Mouse (Mus musculus): ENCODE measurements around the gene Satb1. TPM values are rescaled to one million over a fixed set of nuclear protein-coding genes. Genes with fewer than 3 reads are reported as not detected.

Satb1 gene
- polyA plus RNA-seq, 1 experiment from 2014 or later, result 4.0 TPM

DNA sequence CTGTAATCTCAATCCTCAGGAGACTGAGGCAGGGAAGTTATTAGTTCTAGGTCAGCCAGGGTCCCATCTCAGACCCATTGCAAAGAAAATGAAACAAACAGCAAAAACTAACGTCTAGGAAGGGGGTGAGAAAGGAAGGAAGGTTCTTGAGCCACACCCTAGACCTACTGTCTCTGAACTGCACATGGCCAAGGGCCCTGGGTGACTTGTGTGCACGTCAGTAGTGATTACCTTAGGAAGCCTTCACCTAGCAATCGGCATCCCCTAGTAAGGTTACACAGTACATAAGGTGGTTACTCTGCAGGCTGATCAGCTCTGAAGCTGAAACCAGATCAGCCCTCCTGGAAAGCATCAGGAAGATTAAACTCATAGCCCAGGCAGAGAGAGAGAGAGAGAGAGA, 22.2 kb upstream of the Satb1 start:
- H3K36me3 ChIP-seq (ENCODE audit: control insufficient read depth, insufficient read depth, low read length), result no peaks in the 10 kb centered on the region
- no peak for ATAC-seq (replicated peaks; ENCODE audit: low FRiP score)

DNA sequence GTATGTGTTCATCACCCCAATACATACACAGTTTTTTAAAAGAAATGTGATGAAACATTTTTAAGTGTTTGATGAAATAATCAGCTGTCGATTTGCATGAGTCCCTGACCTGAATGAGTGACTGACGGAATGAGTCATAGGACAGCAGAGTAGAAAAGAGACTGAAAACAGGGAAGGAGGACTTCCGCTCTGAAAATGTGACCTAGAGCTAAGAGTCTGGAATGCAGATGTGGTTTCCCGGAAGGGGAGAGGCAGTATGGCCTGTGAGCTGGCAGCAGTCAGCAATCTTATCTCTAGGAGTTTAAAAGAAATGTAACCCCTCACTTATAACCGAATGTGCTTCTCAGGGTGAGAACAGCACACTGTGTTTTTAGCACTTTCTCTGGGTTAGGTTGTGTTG, 20.9 kb upstream of the Satb1 start:
- no peak for ATAC-seq (replicated peaks; ENCODE audit: low FRiP score)
- DNase-seq (ENCODE audit: low spot score), result no peak
- H3K4me3 ChIP-seq (ENCODE audit: low read depth, low read length), result no peak overlapping the region
- no peaks in the 10 kb centered on the region for H3K36me3 ChIP-seq (ENCODE audit: control insufficient read depth, insufficient read depth, low read length)
- no peak overlapping the region for H3K9ac ChIP-seq (ENCODE audit: low read depth, low read length)
- H3K27me3 ChIP-seq (replicated peaks; ENCODE audit: control insufficient read depth, insufficient read depth, low read length), result no peaks in the 10 kb centered on the region
- H3K4me1 ChIP-seq (replicated peaks; ENCODE audit: control insufficient read depth, insufficient read depth, low read length), result no peaks in the 10 kb centered on the region
- H3K9me3 ChIP-seq (ENCODE audit: control insufficient read depth, low read length), result no peaks in the 10 kb centered on the region
- H3K4me2 ChIP-seq, result no peak overlapping the region
- 58% methylated on average over 5 of the region's 5 CpGs for WGBS
- no peak overlapping the region for H3K27ac ChIP-seq (ENCODE audit: low read depth, low read length)

More for the DNA sequence above, 22.2 kb upstream of the Satb1 start:
- no peak for DNase-seq (ENCODE audit: low spot score)
- no peaks in the 10 kb centered on the region for H3K27me3 ChIP-seq (replicated peaks; ENCODE audit: control insufficient read depth, insufficient read depth, low read length)
- no peak overlapping the region for H3K9ac ChIP-seq (ENCODE audit: low read depth, low read length)
- H3K4me1 ChIP-seq (replicated peaks; ENCODE audit: control insufficient read depth, insufficient read depth, low read length), result no peaks in the 10 kb centered on the region
- 74% methylated on average over 3 of the region's 3 CpGs for WGBS
- no peaks in the 10 kb centered on the region for H3K9me3 ChIP-seq (ENCODE audit: control insufficient read depth, low read length)
- no peak overlapping the region for H3K4me2 ChIP-seq
- no peak overlapping the region for H3K27ac ChIP-seq (ENCODE audit: low read depth, low read length)
- no peak overlapping the region for H3K4me3 ChIP-seq (ENCODE audit: low read depth, low read length)

DNA sequence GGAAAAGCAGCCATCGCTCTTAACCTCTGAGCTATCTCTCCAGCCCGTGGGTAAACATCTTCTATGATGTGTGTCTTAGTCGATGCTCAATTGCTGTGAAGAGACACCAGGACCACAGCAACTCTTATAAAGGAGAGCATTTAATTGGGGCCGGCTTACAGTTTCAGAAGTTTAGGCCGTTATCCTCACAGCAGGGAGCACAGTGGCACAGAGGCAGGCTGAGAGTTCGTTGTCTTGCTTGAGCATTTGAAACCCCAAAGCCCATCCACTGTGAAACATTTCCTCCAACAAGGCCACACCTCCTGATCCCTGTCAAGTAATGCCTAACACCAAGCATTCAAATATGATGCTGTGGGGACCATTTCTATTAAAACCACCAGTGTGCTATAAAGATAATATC, 7.5 kb upstream of the Satb1 start:
- Histone ChIP-seq H3K9ac (ENCODE audit: low read depth, low read length) (no peak overlapping the region), H3K4me3 (ENCODE audit: low read depth, low read length) (no peak overlapping the region), H3K4me1 (replicated peaks; ENCODE audit: control insufficient read depth, insufficient read depth, low read length) (no peaks in the 10 kb centered on the region), H3K4me2 (no peak overlapping the region), H3K27ac (ENCODE audit: low read depth, low read length) (no peak overlapping the region), H3K36me3 (ENCODE audit: control insufficient read depth, insufficient read depth, low read length) (no peaks in the 10 kb centered on the region), H3K9me3 (ENCODE audit: control insufficient read depth, low read length) (no peaks in the 10 kb centered on the region), H3K27me3 (replicated peaks; ENCODE audit: control insufficient read depth, insufficient read depth, low read length) (no peaks in the 10 kb centered on the region; the same call in 1 of the 2 replicates)
- no peak for ATAC-seq (replicated peaks; ENCODE audit: low FRiP score)
- DNase-seq (ENCODE audit: low spot score), result no peak
- 70% methylated on average over 6 of the region's 6 CpGs for WGBS

DNA sequence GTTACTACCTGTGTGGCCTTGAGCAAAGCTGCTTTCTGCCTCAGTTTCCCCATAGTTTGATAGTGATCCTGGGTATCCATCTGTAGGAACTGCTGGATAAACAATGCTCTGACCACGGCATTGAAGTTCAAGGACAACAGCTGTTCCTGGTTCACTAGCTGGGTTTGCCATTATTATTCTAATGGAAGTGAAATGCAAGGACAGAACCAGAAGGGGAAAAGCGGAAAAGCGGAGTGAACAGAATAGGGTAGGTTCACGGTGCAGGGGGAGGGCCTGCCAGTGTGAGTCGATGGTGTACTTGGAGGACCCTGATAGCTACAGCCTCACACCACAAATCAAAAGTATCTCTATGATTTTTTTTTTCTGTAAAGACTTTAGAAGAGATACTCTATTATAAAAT, 6.4 kb upstream of the Satb1 start:
- H3K36me3 ChIP-seq (ENCODE audit: control insufficient read depth, insufficient read depth, low read length), result no peaks in the 10 kb centered on the region
- WGBS, result 83% methylated on average over 5 of the region's 5 CpGs
- ATAC-seq (replicated peaks; ENCODE audit: low FRiP score) (no peak), DNase-seq (ENCODE audit: low spot score) (no peak)
- H3K9me3 ChIP-seq (ENCODE audit: control insufficient read depth, low read length), result no peaks in the 10 kb centered on the region
- H3K27ac ChIP-seq (ENCODE audit: low read depth, low read length), result no peak overlapping the region
- peaks cover 8% of the 10 kb centered on the region for H3K27me3 ChIP-seq (replicated peaks; ENCODE audit: control insufficient read depth, insufficient read depth, low read length)
- H3K9ac ChIP-seq (ENCODE audit: low read depth, low read length), result no peak overlapping the region
- H3K4me3 ChIP-seq (ENCODE audit: low read depth, low read length), result no peak overlapping the region
- no peaks in the 10 kb centered on the region for H3K4me1 ChIP-seq (replicated peaks; ENCODE audit: control insufficient read depth, insufficient read depth, low read length)
- no peak overlapping the region for H3K4me2 ChIP-seq

DNA sequence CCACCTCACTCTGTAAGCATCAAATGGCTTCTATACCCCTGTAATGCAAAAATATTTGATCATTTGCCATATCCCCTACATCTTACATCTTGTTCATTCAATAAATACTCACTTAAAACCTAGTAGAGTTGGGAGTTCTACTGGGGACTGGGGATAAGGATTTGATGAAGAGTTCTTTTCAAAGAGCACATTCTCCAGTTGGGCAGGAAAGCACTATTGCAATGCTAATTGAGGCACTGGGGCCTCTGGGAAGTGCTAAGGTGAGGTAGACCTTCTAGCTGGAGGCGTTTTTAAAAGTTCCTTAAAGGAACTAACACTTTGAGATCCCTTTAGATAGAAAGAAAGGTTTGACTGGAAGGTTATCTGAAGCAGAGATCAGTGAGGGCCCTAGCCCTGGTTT, 3.8 kb upstream of the Satb1 start:
- no peak for ATAC-seq (replicated peaks; ENCODE audit: low FRiP score)

DNA sequence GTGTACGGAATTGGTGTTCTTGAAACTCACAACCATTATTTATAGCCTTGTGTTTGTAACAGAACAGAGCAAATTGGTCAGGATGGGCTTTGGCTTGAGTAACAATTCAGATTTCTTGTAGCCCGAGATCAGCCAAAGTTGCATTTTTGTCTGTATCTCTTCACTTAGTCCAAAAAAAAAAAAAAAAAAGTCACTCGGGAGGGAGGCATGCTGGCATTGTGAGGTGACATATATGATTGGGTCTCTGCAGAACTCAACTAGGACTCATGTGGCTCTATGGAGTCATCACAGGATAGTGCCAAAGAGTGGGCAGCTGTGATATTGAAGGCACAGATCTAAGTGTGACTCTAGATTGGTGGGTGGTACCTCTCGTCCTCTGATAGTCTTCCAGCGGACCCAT, 3.2 kb upstream of the Satb1 start:
- ATAC-seq (replicated peaks; ENCODE audit: low FRiP score) (no peak), DNase-seq (ENCODE audit: low spot score) (no peak)
- H3K4me2 ChIP-seq, result no peak overlapping the region
- H3K27me3 ChIP-seq (replicated peaks; ENCODE audit: control insufficient read depth, insufficient read depth, low read length), result peaks cover 38% of the 10 kb centered on the region
- H3K9me3 ChIP-seq (ENCODE audit: control insufficient read depth, low read length), result no peaks in the 10 kb centered on the region
- H3K27ac ChIP-seq (ENCODE audit: low read depth, low read length), result no peak overlapping the region
- WGBS, result 81% methylated on average over 5 of the region's 5 CpGs
- H3K9ac ChIP-seq (ENCODE audit: low read depth, low read length), result no peak overlapping the region
- H3K4me1 ChIP-seq (replicated peaks; ENCODE audit: control insufficient read depth, insufficient read depth, low read length), result no peaks in the 10 kb centered on the region
- no peak overlapping the region for H3K4me3 ChIP-seq (ENCODE audit: low read depth, low read length)
- H3K36me3 ChIP-seq (ENCODE audit: control insufficient read depth, insufficient read depth, low read length), result no peaks in the 10 kb centered on the region

More for the DNA sequence above, 3.8 kb upstream of the Satb1 start:
- Histone ChIP-seq H3K36me3 (ENCODE audit: control insufficient read depth, insufficient read depth, low read length) (no peaks in the 10 kb centered on the region), H3K27me3 (replicated peaks; ENCODE audit: control insufficient read depth, insufficient read depth, low read length) (peaks cover 32% of the 10 kb centered on the region), H3K4me1 (replicated peaks; ENCODE audit: control insufficient read depth, insufficient read depth, low read length) (no peaks in the 10 kb centered on the region), H3K4me3 (ENCODE audit: low read depth, low read length) (no peak overlapping the region), H3K27ac (ENCODE audit: low read depth, low read length) (no peak overlapping the region), H3K9me3 (ENCODE audit: control insufficient read depth, low read length) (no peaks in the 10 kb centered on the region), H3K9ac (ENCODE audit: low read depth, low read length) (no peak overlapping the region), H3K4me2 (no peak overlapping the region)
- 38% methylated on average over 1 of the region's 1 CpGs for WGBS
- no peak for DNase-seq (ENCODE audit: low spot score)

DNA sequence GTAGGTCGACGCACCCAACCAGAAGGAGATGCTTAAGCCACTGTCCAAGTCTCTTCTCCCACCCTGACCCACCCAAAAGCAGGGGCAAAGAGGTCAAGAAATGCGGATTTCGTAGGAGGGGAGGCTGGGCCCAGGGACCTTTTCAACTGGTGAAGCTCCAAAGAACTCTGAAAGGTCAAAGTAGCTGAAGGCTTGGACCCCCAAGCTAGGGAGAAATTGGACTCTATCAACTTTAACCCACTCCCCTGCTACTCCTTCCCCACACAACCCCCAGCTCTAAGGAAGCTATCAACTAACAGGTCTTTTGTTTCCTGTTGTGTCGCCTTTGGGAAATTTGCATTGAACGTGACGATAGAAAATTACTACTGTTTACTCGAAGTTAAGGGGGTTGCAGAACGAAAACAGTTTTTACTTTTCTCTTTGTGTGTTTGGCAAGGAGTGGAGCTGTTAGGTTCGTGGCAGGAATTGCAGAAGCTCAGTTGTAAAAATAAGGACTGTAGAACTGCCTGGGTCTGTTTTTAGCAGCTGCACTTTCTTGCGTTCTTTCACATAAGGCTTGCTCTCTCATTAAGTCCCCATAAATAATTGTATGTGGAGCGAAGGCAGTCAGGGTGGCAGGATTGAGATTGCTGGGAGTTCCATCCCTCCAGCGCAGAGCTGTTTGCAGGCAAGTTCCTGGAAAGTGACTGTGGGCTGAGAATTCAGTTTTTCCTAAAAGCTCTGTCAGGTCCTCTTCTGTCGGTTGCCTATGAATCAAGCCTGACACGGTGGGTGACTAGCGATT, 680 bp upstream of the Satb1 start:
- no peaks in the 10 kb centered on the region for H3K9me3 ChIP-seq (ENCODE audit: control insufficient read depth, low read length)
- ATAC-seq (replicated peaks; ENCODE audit: low FRiP score), result no peak
- peaks cover 48% of the 10 kb centered on the region for H3K27me3 ChIP-seq (replicated peaks; ENCODE audit: control insufficient read depth, insufficient read depth, low read length)
- H3K9ac ChIP-seq (ENCODE audit: low read depth, low read length), result no peak overlapping the region
- H3K4me2 ChIP-seq, result peak overlapping the region; percentile 97
- no peak for DNase-seq (ENCODE audit: low spot score)
- WGBS, result 5% methylated on average over 16 of the region's 16 CpGs
- H3K36me3 ChIP-seq (ENCODE audit: control insufficient read depth, insufficient read depth, low read length), result no peaks in the 10 kb centered on the region
- peak overlapping the region; percentile 66; the same call in 1 of the 2 replicates for H3K4me3 ChIP-seq (ENCODE audit: low read depth, low read length)
- no peaks in the 10 kb centered on the region for H3K4me1 ChIP-seq (replicated peaks; ENCODE audit: control insufficient read depth, insufficient read depth, low read length)
- no peak overlapping the region for H3K27ac ChIP-seq (ENCODE audit: low read depth, low read length)

DNA sequence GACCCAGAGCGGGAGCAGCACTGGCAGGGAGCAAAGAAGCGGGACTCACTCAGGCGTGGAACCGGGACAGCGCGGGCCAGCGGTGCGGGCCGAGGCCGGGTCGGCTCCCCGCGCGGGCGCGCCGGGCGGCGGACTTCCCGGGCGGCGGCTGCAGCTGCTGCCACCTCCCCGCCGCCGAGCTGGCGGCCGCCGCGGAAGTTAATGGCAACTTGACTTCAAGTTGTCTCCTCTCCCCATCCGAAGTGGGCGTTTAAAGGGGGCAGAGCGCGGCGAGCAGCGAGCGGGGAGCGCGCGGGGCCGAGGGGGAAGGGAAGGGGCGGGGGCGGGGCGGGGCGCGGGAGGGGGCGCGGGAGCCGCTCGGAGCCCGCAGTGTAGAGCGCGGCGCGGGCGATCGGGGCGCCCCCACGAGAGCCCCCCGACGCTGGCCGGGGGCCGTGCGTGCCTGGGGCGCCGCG, 642 bp downstream of the Satb1 start:
- Histone ChIP-seq H3K27me3 (replicated peaks; ENCODE audit: control insufficient read depth, insufficient read depth, low read length) (peaks cover 48% of the 10 kb centered on the region), H3K4me1 (replicated peaks; ENCODE audit: control insufficient read depth, insufficient read depth, low read length) (no peaks in the 10 kb centered on the region), H3K9me3 (ENCODE audit: control insufficient read depth, low read length) (no peaks in the 10 kb centered on the region), H3K4me3 (ENCODE audit: low read depth, low read length) (peak overlapping the region; percentile 66), H3K9ac (ENCODE audit: low read depth, low read length) (peak overlapping the region; percentile 37; the same call in 1 of the 2 replicates), H3K4me2 (peak overlapping the region; percentile 97), H3K36me3 (ENCODE audit: control insufficient read depth, insufficient read depth, low read length) (no peaks in the 10 kb centered on the region), H3K27ac (ENCODE audit: low read depth, low read length) (no peak overlapping the region)
- DNase-seq (ENCODE audit: low spot score) (no peak), ATAC-seq (replicated peaks; ENCODE audit: low FRiP score) (peak; percentile 66)
- WGBS, result under 1% methylated on average over 43 of the region's 66 CpGs
